In the genomic region with DNA sequence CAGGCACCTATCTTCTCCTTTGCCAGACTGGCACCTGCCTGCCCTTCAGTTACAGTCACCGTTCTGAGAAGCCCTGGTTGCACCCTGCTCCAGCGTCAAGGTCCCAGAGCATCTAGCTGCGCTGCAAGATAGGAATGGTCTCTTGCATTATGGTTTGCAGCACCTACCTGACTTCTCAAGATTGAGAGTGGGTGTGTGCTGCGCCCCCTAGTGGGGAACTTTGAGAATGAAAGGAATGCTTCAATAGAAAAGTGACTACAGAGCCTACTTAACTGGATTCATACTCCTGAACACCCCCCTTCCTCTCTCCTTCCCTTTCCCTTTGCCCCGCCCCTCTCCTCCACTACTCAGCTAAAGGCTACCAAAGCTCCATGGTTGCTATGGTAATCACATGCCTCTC, we compare ENCODE assay signal across 10 mouse cellular contexts. TPM values are rescaled to one million over a fixed set of nuclear protein-coding genes. Genes with fewer than 3 reads are reported as not detected.
DNase-seq lines count a peak whose midpoint lies in the region; ATAC-seq and TF ChIP-seq lines count a peak whose summit lies in the region.
"Had no signal": no experiment of that assay in that cellular context is flagged by ENCODE, and none has a peak within 500 bp of the region (broad histone marks: within the 10 kb centered on the region; RNA-seq: fewer than 3 reads in every experiment).

No protein-coding gene starts in this region.

- 21% methylated on average over 5 of the region's 5 CpGs for WGBS in liver, embryonic 12.5 days (ENCODE audit: insufficient replicate concordance)
- WGBS in heart, postnatal 0 days: 40% methylated on average over 5 of the region's 5 CpGs
- WGBS in liver, adult 2 months: 44% methylated on average over 5 of the region's 5 CpGs

- ATAC-seq in liver, embryonic 12.5 days: no peak
- ATAC-seq in heart, postnatal 0 days (ENCODE audit: insufficient read depth, low read depth): no peak
- ATAC-seq in activated CD4-positive, CD25-positive, alpha-beta regulatory T cell, adult 4 months: no peak

- no peak overlapping the region for H3K9ac ChIP-seq in liver, embryonic 12.5 days
- H3K9ac ChIP-seq in heart, postnatal 0 days (replicated peaks; ENCODE audit: low read depth, low read length): no peak overlapping the region
- H3K9ac ChIP-seq in liver, adult 2 months (ENCODE audit: low read depth, low read length): no peak overlapping the region

- no peak overlapping the region for H3K27ac ChIP-seq in liver, embryonic 12.5 days
- no peak overlapping the region for H3K27ac ChIP-seq in heart, postnatal 0 days (ENCODE audit: low read depth)
- H3K27ac ChIP-seq in liver, adult 2 months (replicated peaks; ENCODE audit: insufficient read depth, low read depth, low read length): no peak overlapping the region

- TF ChIP-seq CTCF in heart, postnatal 0 days (IDR thresholded peaks at IDR 0.05; ENCODE audit: low read depth): peak; percentile 70
- TF ChIP-seq CTCF in liver, adult 2 months (IDR thresholded peaks at IDR 0.05; ENCODE audit: low read depth, low read length): peak; percentile 50

- H3K4me2 ChIP-seq in liver, embryonic 12.5 days: no peak overlapping the region
- H3K4me2 ChIP-seq in heart, postnatal 0 days (ENCODE audit: low read depth, low read length): no peak overlapping the region

- no peak for TF ChIP-seq POLR2A in liver, adult 2 months (IDR thresholded peaks at IDR 0.05; ENCODE audit: extremely low read depth, insufficient read depth, low read length)

- no peaks in the 10 kb centered on the region for H3K4me1 ChIP-seq in liver, embryonic 12.5 days
- H3K4me1 ChIP-seq in heart, postnatal 0 days (ENCODE audit: control insufficient read depth, insufficient read depth): peaks cover 8% of the 10 kb centered on the region; the same call in 1 of the 2 replicates
- no peaks in the 10 kb centered on the region for H3K4me1 ChIP-seq in liver, adult 2 months (ENCODE audit: control insufficient read depth, insufficient read depth, low read length)

- no peaks in the 10 kb centered on the region for H3K79me2 ChIP-seq in liver, adult 2 months (ENCODE audit: control insufficient read depth, insufficient read depth, low read length)

- H3K9me3 ChIP-seq in liver, embryonic 12.5 days (replicated peaks): no peaks in the 10 kb centered on the region
- H3K9me3 ChIP-seq in heart, postnatal 0 days (replicated peaks; ENCODE audit: control insufficient read depth, low read length): no peaks in the 10 kb centered on the region

- H3K27me3 ChIP-seq in liver, embryonic 12.5 days (replicated peaks): peaks cover 10% of the 10 kb centered on the region; the same call in 1 of the 2 replicates
- no peaks in the 10 kb centered on the region for H3K27me3 ChIP-seq in heart, postnatal 0 days (ENCODE audit: control insufficient read depth, insufficient read depth, low read length)
- H3K27me3 ChIP-seq in liver, adult 2 months (ENCODE audit: control insufficient read depth, insufficient read depth, low read length): no peaks in the 10 kb centered on the region

- H3K36me3 ChIP-seq in liver, embryonic 12.5 days: no peaks in the 10 kb centered on the region
- H3K36me3 ChIP-seq in heart, postnatal 0 days (replicated peaks; ENCODE audit: control insufficient read depth, insufficient read depth, low read length): no peaks in the 10 kb centered on the region
- H3K36me3 ChIP-seq in liver, adult 2 months (ENCODE audit: control insufficient read depth, insufficient read depth, low read length): no peaks in the 10 kb centered on the region

- H3K4me3 ChIP-seq in liver, embryonic 12.5 days: no peak overlapping the region
- no peak overlapping the region for H3K4me3 ChIP-seq in heart, postnatal 0 days (ENCODE audit: low read depth, low read length)
- H3K4me3 ChIP-seq in liver, adult 2 months (ENCODE audit: insufficient read depth, low read depth, low read length): no peak overlapping the region

- no peak for TF ChIP-seq EP300 in heart, postnatal 0 days (IDR thresholded peaks at IDR 0.05; ENCODE audit: low read depth)

- DNase-seq in liver (peak; percentile 62), R1 (ENCODE audit: low read depth, low spot score) (peak; percentile 82)
- DNase-seq in cerebellum, adult 9-10 months: peak; percentile 40
- DNase-seq in heart, postnatal 0 days (ENCODE audit: low spot score): peak; percentile 33
- DNase-seq in liver, adult 2 months (ENCODE audit: extremely low read depth, low read depth, low spot score): peak; percentile 31
- DNase-seq in right cerebral cortex, postnatal 14 days: peak; percentile 40

RNA-seq across cellular contexts. Expression of gene Slc22a3, which starts 24.6 kb away (rescaled TPM):
- 2.2 and 2.5 TPM in 2 replicates for polyA plus RNA-seq in liver, embryonic 12.5 days (2016; fragmentation: Nextera tagmentation; extraction: Ambion mirVana)
- total RNA-seq in heart, postnatal 0 days (2014; rRNA removed; ENCODE audit: low replicate concordance): 0.04 TPM in 2 replicates
- polyA plus RNA-seq in heart, postnatal 0 days (2015; fragmentation: Nextera tagmentation; extraction: Ambion mirVana): 0.41 and 0.52 TPM in 2 replicates
- total RNA-seq in liver, adult 2 months (2014; rRNA removed): 1.0 and 2.3 TPM in 2 replicates
- 2.5 and 4.2 TPM in 2 replicates for polyA plus RNA-seq in liver, adult 2 months (2012; rRNA removed)
- not detected for polyA plus RNA-seq in activated CD4-positive, CD25-positive, alpha-beta regulatory T cell, adult 4 months (2017; shearing (Covaris generic))

RNA-seq across cellular contexts. Expression of gene Slc22a2, which starts 51.8 kb away (rescaled TPM):
- polyA plus RNA-seq in liver, embryonic 12.5 days (2016; fragmentation: Nextera tagmentation; extraction: Ambion mirVana): not detected in 2 replicates
- not detected in 2 replicates for total RNA-seq in heart, postnatal 0 days (2014; rRNA removed; ENCODE audit: low replicate concordance)
- not detected in 2 replicates for polyA plus RNA-seq in heart, postnatal 0 days (2015; fragmentation: Nextera tagmentation; extraction: Ambion mirVana)
- total RNA-seq in liver, adult 2 months (2014; rRNA removed): not detected in 2 replicates
- not detected in 2 replicates for polyA plus RNA-seq in liver, adult 2 months (2012; rRNA removed)
- polyA plus RNA-seq in activated CD4-positive, CD25-positive, alpha-beta regulatory T cell, adult 4 months (2017; shearing (Covaris generic)): 1 to 10 TPM; 5.3 TPM
- polyA plus RNA-seq: heart, embryonic 16.5 days; neural tube, embryonic 14.5 days had no signal

Comparison
In these comparisons a context has a peak if more than half of its experiments do, and no peak if none do; other contexts are left out.
1. DNase-seq: peak in every context shown above with its lines; median percentile 82 in R1; 62 in liver; 40 in cerebellum, adult 9-10 months; 40 in right cerebral cortex, postnatal 14 days; 33 in heart, postnatal 0 days; 31 in liver, adult 2 months.